Mouse (Mus musculus) gastrocnemius, postnatal 36 days (tissue): ENCODE measurements around the gene Iffo2. TPM values are rescaled to one million over a fixed set of nuclear protein-coding genes. Genes with fewer than 3 reads are reported as not detected.

Experiments used
- DNase-seq, 2 experiments: peaks; one replicate each; pipeline ENCODE4 v3.0.0; 2022
- intact Hi-C: fragments of 180-260 bp; cut with DNase I; formaldehyde crosslinking; loops from one replicate; pipeline ENCODE4 v1.15.1; 2025
- total RNA-seq, 2 experiments: library from RNA; stranded (reverse); gene quantifications; 2 replicates each; pipeline ENCODE4 v1.2.3; 2021

Gene Iffo2
- total RNA-seq, 2 experiments from 2014 or later, result 2.0 to 2.1 TPM

GRCm38 (mm10) chr4:139580663-139581336, 50.5 kb downstream of the Iffo2 start:
- intact Hi-C loops, result no loop called here
- DNase-seq, result no peak

- peak in 1 of 2 experiments; percentile 16 for DNase-seq
- intact Hi-C loops, result no loop called here
Measured at GRCm38 (mm10) chr4:139581427-139582051, 51.2 kb downstream of the Iffo2 start.

GRCm38 (mm10) chr4:139582346-139582745, 52.0 kb downstream of the Iffo2 start:
- intact Hi-C loops, result no loop called here

GRCm38 (mm10) chr4:139582903-139583302, 52.6 kb downstream of the Iffo2 start:
- intact Hi-C loops, result no loop called here
- DNase-seq, result peak in 1 of 2 experiments; percentile 2

More at GRCm38 (mm10) chr4:139582346-139582745, 52.0 kb downstream of the Iffo2 start:
- peak in 1 of 2 experiments; percentile 3 for DNase-seq

- peak in 1 of 2 experiments; percentile 2 for DNase-seq
- intact Hi-C loops, result no loop called here
Measured at GRCm38 (mm10) chr4:139583629-139584245, 53.4 kb downstream of the Iffo2 start.

- intact Hi-C loops, result no loop called here
- no peak for DNase-seq
Measured at GRCm38 (mm10) chr4:139584704-139585103, 54.4 kb downstream of the Iffo2 start.

GRCm38 (mm10) chr4:139585713-139586112, 55.4 kb downstream of the Iffo2 start:
- DNase-seq, result no peak
- intact Hi-C loops, result no loop called here

- DNase-seq, result no peak
- intact Hi-C loops, result no loop called here
Measured at GRCm38 (mm10) chr4:139587370-139587769, 57.0 kb downstream of the Iffo2 start.

GRCm38 (mm10) chr4:139587773-139588172, 57.4 kb downstream of the Iffo2 start:
- DNase-seq, result no peak
- intact Hi-C loops, result no loop called here

GRCm38 (mm10) chr4:139589351-139590027, 59.1 kb downstream of the Iffo2 start:
- no peak for DNase-seq
- intact Hi-C loops, result no loop called here

- intact Hi-C loops, result no loop called here
- DNase-seq, result no peak
Measured at GRCm38 (mm10) chr4:139590446-139590845, 60.1 kb downstream of the Iffo2 start.

GRCm38 (mm10) chr4:139592895-139593294, 62.5 kb downstream of the Iffo2 start:
- no peak for DNase-seq
- intact Hi-C loops, result no loop called here

- intact Hi-C loops, result no loop called here
- no peak for DNase-seq
Measured at GRCm38 (mm10) chr4:139593383-139593782, 63.0 kb downstream of the Iffo2 start.

GRCm38 (mm10) chr4:139594062-139594461, 63.7 kb downstream of the Iffo2 start:
- intact Hi-C loops, result no loop called here
- no peak for DNase-seq

GRCm38 (mm10) chr4:139596715-139597114, 66.4 kb downstream of the Iffo2 start:
- intact Hi-C loops, result no loop called here

GRCm38 (mm10) chr4:139597286-139598284, 67.2 kb downstream of the Iffo2 start:
- intact Hi-C loops, result no loop called here
- DNase-seq, result no peak

More at GRCm38 (mm10) chr4:139596715-139597114, 66.4 kb downstream of the Iffo2 start:
- no peak for DNase-seq

- no peak for DNase-seq
- intact Hi-C loops, result no loop called here
Measured at GRCm38 (mm10) chr4:139598356-139598755, 68.0 kb downstream of the Iffo2 start.

- intact Hi-C loops, result no loop called here
- DNase-seq, result peak; percentile 67 to 82
Measured at GRCm38 (mm10) chr4:139598950-139599518, 68.7 kb downstream of the Iffo2 start.
